Mouse (Mus musculus) urinary bladder, postnatal 36 days (tissue): ENCODE results near the gene Ercc1.

ENCODE experiments used
- DNase-seq, 2 experiments: peaks; one replicate each; pipeline ENCODE4 v3.0.0; 2022; ENCODE audit warnings: low spot score in 2 of 2, mixed read lengths in 1 of 2

Gene Ercc1

GRCm38 (mm10) chr7:19309278-19309883 lies 35.2 kb upstream of the Ercc1 start:
- no peak for DNase-seq

DNA sequence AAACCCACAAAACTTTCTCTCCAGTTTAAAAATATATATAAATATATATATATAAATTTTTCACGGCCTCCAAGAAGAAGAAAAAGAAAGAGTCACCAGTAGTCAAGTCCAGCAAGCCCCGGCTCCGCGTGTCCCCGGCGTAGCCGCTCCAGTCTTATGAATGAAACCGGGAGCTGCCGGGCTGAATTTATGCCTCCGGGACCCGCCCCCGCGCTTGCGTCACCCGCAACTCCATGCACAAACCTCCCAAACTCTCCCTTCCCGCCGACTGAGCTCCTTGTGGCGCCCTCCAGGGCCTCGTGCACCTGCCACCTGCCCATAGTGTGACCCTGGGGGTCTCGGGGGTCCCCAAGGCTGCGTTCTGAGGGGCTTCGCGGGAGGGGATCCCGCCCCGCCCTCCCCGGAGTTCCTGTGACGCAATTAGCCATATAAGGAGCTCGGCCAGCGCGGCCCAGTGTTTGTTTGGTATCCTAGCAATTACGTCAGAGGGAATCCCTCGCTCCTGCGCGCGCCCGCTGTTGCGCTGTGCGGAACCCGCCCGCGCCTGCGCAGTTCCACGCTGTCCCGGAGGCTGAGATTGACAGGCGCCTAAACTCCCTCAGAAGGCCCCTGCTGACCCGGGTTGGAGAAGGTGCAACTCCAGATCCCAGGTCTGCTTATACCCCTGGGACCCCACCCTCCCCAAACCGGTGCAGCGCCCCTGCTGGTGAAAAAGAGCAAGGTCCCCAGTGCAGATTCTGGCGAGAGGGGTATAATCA lies 34.5 kb upstream of the Ercc1 start, which contains the start of gene Fosb:
Gene Fosb (minus strand): TSS at position 168 of the 758 bp plus-strand sequence.
- DNase-seq = peak; percentile 91 to 93

- DNase-seq = no peak
These were observed 32.6 kb upstream of the Ercc1 start for GRCm38 (mm10) chr7:19311991-19312390.

DNA sequence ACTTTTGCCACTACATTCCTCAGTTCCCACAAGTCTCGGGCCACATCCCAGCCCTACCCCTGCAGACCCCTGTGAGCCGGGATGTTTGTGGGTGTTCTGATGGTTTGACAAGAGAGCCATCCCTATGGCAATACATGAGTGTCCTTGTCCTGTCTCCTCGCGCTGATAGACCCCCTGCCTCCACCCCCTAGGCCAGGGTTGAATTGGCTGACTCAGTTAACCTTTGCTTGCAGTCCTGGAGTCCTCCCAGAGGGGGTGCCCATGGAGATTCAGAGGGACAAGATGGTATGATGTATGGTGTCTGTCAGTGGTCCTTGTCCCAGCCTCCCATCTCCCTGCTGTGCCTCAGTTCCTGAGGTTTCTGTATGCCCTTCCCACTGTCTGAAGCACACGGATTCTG lies 30.5 kb upstream of the Ercc1 start:
- DNase-seq = no peak

GRCm38 (mm10) chr7:19316451-19317161 lies 28.0 kb upstream of the Ercc1 start:
- peak in 1 of 2 experiments; percentile 53 for DNase-seq

DNA sequence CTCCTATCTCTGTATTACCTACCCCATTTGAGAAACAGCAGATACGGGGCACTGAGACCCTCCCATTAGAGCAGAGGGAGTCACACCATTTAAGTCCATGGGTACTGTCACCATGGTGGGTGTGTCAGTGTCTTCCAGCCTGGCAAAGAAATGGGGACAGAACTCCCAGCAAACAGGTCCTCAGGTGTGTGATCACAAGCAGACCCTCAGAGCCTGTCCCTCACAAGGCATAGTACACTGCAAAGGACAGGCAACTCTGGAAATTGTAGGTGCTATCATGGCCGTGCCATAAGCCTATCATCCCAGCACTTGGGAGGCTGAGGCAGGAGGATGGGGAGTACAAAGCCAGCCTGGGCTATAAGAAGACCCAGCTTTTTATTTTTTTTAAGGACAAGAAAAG lies 26.4 kb upstream of the Ercc1 start:
- no peak for DNase-seq

DNA sequence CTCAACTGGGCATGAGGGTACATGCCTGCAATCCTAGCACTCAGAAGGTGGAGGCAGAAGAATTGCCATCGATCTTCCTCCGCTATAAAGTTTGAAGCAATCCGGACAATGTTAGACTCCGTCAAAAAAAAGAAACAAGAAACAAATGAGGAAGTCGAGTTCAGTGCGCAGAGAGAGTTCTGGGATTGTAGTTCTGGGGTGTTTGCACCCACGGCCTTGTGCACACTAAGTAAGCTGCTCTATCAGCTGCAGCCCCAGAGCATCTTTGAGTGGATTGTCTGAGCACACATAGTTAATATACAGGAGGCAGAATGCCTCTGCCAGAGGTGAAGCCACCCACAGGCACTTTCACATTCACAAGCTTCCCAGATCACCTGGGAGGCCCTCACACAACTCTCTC lies 25.9 kb upstream of the Ercc1 start:
- DNase-seq = no peak

DNA sequence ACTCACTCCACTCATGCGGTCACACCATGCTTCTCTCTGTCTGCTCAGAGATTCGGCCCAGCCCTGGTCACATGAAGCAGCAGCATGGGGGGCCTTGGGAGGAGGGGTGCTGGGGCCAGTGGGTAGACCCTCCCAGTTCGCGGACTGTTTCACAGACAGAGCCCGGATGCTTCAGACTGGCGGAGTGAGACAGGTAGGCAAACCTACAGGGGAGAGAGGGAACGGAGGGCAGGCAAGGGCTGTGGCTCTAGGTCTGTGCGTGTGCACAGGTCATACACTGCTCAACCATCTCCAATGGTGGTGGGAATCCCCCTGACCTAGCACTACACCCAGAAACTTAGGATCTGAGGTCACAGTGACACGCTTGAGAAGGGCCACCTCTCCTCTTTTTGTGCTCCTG lies 25.1 kb upstream of the Ercc1 start:
- DNase-seq = no peak

- DNase-seq = peak; percentile 93 to 96
These were observed 24.7 kb upstream of the Ercc1 start for GRCm38 (mm10) chr7:19319906-19320305.

DNA sequence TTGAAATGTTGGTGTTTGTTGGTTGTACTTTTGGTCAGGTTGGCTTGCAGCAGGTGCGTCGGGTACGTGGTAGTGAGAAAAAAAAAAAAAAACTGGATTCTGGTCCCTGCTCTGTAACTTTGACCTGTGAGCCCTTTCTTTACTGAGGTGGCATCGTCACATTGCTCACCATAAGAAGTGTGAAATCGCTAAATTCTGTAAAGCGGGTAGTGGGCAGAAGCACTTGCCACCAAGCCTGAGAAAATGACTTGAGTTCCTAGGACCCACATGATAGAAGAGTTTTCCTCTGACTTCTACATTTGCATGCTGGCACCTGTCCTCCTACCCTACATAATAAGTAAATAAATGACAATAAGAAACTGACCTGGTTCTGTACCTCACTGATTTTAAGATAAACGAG lies 23.9 kb upstream of the Ercc1 start:
- DNase-seq = no peak

DNA sequence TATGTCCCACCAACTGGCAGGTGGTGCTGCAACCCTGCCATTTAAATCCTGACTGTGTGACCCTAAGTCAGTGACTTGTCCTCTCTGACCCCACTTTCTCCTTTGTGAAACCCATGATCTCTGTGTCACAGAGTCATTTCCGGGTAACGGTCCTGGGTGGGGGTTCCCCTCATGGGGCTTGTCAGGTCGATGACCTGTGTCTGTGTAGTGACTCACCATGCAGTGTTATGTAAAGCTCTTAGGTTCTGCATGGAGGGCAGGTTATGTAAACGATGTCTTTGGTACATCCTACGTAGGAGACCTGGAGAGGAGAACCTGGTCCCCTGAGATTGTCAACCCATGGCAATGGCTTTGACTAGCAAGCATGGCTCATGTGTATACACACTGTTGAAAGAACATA lies 23.1 kb upstream of the Ercc1 start:
- DNase-seq = no peak

GRCm38 (mm10) chr7:19322489-19322888 lies 22.1 kb upstream of the Ercc1 start:
- DNase-seq = peak; percentile 68 to 76

- no peak for DNase-seq
These were observed 20.4 kb upstream of the Ercc1 start for GRCm38 (mm10) chr7:19324221-19324620.

DNA sequence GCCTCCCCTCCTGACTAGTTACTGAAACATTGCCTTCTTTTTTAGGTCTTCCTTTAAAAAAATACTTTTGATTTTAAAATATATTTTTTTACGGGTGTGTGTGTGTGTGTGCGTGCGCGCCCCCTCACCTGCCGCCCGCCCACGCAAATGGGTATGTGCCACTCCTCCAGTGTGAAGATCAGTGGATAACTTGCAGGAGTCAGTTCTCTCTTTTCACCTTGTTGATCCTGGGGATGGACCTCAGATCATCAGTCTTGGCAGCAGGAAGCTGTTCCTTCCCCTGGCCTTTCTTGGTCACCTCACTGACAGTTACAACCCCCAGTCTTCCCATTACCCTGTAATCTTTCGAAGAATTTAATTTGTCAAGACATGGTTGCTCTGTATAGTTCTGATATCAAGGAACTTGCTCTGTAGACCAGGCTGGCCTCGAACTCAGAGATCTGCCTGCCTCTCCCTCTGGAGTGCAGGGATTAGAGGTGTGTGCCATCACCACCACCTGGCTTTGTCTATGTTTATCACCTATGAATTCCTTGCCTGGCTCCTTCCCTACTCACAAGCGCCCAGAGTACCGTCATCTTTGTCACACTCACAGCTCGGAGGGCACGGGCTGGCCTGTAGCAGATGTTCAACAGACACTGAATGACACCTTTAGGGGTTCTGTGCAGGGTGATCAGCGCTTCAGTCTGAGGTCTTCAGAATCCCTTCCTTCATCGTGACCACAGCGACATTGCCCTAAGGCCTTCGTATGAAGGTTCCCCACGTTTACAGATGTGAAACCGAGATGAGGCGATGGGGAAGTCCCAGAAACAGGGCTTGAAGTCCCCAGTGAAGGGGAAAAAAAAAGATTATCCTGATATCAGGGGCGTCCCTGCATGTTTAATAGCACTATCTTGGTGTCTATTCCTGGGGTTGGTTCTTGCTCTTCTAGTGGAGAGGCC lies 19.0 kb upstream of the Ercc1 start:
- no peak for DNase-seq

DNA sequence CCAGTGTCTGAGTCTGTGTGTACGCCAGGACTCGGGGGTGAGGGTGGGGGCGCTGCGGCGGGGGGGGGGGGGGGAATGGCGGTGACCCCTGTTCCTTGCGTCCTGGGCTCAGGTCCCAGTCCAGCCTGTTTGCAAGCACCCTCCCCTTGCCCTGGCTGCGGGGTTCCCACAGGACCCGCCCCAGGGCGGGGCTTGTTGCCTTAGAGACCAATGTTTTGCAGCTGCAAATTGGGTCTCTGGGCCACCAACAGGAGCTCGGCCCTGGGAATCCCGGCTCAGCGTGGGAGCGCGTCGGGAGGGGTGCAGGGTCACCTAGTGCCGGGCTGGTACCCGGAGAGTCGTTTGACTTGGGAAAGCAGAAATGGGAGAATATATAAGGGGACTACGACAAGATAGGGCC lies 18.2 kb upstream of the Ercc1 start:
- DNase-seq = peak; percentile 81 to 86

GRCm38 (mm10) chr7:19327128-19327527 lies 17.4 kb upstream of the Ercc1 start:
- DNase-seq = peak; percentile 78 to 93

- DNase-seq = no peak
These were observed 16.8 kb upstream of the Ercc1 start for GRCm38 (mm10) chr7:19327782-19328181.

- no peak for DNase-seq
These were observed 16.2 kb upstream of the Ercc1 start for GRCm38 (mm10) chr7:19328425-19328824.

GRCm38 (mm10) chr7:19331910-19332309 lies 12.7 kb upstream of the Ercc1 start:
- no peak for DNase-seq

DNA sequence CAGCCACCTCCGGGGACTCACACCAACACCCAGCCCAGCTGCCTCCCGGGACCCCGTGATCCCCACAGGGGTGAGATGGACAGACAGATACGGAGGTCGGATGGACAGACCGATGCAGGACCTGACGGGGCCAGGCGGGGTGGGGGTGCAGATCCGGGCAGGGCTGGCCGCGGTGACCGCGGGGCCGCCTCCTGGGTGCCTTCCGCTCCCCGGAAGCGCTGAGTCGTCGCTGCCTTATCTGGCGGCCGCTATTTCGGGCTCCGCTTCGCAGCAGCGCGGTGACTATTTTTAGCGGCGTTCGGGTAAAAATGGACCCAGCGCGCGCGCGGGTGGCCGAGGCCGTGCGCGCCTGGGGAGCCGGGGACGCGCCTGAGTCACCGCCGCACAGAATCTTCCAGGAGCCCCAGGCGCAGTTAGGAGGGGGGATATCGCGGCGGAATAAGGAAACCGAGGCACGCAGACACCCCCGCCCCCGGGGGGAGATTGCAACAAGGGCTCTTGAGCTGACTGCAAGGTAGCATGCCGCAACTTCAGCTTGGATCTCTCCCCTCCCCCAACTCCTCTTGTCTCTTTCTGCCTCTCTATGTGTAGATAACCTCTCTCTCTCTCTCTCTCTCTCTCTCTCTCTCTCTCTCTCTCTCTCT lies 11.7 kb upstream of the Ercc1 start:
- peak; percentile 59 to 68 for DNase-seq

- no peak for DNase-seq
These were observed 9.0 kb upstream of the Ercc1 start for GRCm38 (mm10) chr7:19335583-19335982.
